Mouse (Mus musculus) CD4-positive, CD25-positive, alpha-beta regulatory T cell, adult 9 weeks (primary cell): ENCODE measurements around the gene Ndufa1. TPM values are rescaled to one million over a fixed set of nuclear protein-coding genes. Genes with fewer than 3 reads are reported as not detected.

Source experiments
- polyA plus RNA-seq: library from polyadenylated mRNA; unstranded; fragments of 100-300 nt; shearing (Covaris generic); gene quantifications from one replicate; pipeline ENCODE4 v1.2.1, GENCODE M21; 2017

Ndufa1 gene
- polyA plus RNA-seq, result 288 TPM

GRCm38 (mm10) chrX:37191105-37191743, at the start of gene Ndufa1, which contains the start of gene Rnf113a1:
Gene Ndufa1 (minus strand): TSS chrX:37191163.
Gene Rnf113a1 (plus strand): TSS chrX:37191245.

GRCm38 (mm10) chrX:37222158-37222557, 31.2 kb upstream of the Ndufa1 start, which contains the start of gene Rhox1:
Gene Rhox1 (minus strand): TSS chrX:37222258.

GRCm38 (mm10) chrX:37210941-37211340, 20.0 kb upstream of the Ndufa1 start, which contains the start of gene Gm9:
Gene Gm9 (minus strand): TSS chrX:37211041.

GRCm38 (mm10) chrX:37168742-37169141, 22.2 kb downstream of the Ndufa1 start, which contains the start of gene Akap14:
Gene Akap14 (minus strand): TSS chrX:37168842.

Other genes starting within 250 kb of the Ndufa1 start
- gene Sept6, start 199.4 kb downstream of the Ndufa1 start, polyA plus RNA-seq, result 147 TPM
- gene Sowahd, start 142.3 kb downstream of the Ndufa1 start, polyA plus RNA-seq, result not detected
- gene Rpl39, start 105.8 kb downstream of the Ndufa1 start, polyA plus RNA-seq, result 628 TPM
- 26.2 TPM for gene Upf3b, start 80.8 kb downstream of the Ndufa1 start, polyA plus RNA-seq
- 28.3 TPM for gene Nkap, start 64.4 kb downstream of the Ndufa1 start, polyA plus RNA-seq
- not detected for gene Akap14, start 22.3 kb downstream of the Ndufa1 start, polyA plus RNA-seq
- gene Rnf113a1, start 82 bp upstream of the Ndufa1 start, polyA plus RNA-seq, result 14.2 TPM
- gene Gm9, start 19.9 kb upstream of the Ndufa1 start, polyA plus RNA-seq, result not detected
- gene Rhox1, start 31.1 kb upstream of the Ndufa1 start, polyA plus RNA-seq, result not detected
- gene Rhox2a, start 53.8 kb upstream of the Ndufa1 start, polyA plus RNA-seq, result not detected
- gene Rhox3a, start 58.8 kb upstream of the Ndufa1 start, polyA plus RNA-seq, result not detected
- gene Rhox4a, start 74.2 kb upstream of the Ndufa1 start, polyA plus RNA-seq, result not detected
- not detected for gene Rhox3a2, start 188.9 kb upstream of the Ndufa1 start, polyA plus RNA-seq
- not detected for gene Rhox4a2, start 199.7 kb upstream of the Ndufa1 start, polyA plus RNA-seq
- gene Rhox2b, start 220.9 kb upstream of the Ndufa1 start, polyA plus RNA-seq, result not detected
- gene Rhox4b, start 241.3 kb upstream of the Ndufa1 start, polyA plus RNA-seq, result not detected